Mouse (Mus musculus): Measurements from ENCODE around the gene Atf7.

The Atf7 gene

DNA sequence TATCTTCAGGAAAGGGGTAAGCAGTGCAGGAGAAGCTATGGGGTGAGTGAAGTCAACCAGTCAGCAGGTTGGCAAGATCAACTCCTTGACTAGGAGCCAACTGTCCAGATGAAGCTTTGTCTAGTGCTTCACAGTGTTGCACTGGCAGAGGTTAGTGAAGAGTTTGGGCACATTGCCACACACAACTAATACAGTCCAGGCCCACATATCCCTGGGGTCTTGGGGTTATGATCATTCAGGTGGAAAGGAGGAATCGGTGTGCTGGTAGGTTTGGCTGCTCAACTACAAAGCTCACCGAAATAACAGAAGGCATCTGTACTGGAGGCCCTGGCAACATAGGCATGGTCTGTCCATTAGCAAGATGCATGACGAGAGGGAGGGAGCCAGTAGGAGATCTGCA, 77.8 kb downstream of the Atf7 start:
- peak; percentile 42 to 48 for DNase-seq (ENCODE audit: low spot score in 2 of 2)

DNA sequence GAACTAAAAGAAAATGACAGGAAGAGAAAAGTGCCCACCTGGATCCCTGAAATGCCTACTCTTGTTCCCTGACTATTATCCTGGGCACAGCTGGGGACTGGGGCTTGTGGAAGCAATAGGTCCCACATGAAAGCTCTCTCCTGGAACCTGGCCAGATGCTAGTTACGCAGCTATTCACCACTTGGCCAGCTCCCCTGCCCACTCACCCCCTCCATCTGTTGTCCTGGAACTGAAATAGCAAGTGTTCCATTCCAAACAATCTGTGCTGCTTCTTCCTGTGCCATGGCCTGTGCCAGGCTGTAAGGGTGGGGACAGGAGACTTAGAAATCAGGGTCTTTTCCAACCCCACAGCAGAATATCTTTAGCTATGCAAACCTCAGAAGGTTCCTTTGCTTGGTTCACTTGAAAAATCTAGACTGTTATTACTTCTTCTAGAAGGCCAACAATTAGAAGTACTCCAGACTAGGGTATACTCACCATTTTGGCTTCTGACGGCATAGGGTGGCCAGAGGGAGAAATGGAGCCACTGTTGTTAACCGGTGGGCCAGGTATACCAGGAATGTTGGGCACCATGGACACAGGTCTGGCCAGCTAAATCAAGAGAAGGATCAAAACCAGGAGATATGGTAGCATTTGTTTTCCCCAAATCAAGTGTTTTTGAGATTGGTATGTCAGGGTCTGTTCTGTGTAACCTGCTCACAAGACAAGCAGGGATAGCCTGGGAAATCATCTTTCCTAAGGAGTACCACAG, 78.4 kb downstream of the Atf7 start:
- DNase-seq (ENCODE audit: low spot score in 2 of 2), result peak; percentile 62 to 80

DNA sequence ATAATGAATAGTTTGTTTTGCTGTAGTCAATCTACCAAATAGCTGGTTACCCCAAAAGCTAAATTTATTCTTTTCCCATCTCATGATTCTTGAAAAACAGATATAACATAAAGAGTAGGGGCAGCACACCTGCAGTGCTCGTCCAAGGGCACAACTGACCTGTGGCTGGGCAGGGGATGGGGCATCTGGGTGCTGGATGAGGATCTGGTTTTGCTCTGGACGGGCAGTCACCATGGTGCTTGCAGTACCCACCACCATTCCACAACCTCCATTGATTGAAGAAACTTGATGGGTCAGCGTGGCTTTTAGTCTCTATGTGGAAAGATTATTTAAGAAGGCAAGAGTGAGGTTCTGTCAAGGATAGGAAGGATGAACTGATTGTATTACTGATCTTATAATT, 79.0 kb downstream of the Atf7 start:
- no peak for DNase-seq (ENCODE audit: low spot score in 2 of 2)

DNA sequence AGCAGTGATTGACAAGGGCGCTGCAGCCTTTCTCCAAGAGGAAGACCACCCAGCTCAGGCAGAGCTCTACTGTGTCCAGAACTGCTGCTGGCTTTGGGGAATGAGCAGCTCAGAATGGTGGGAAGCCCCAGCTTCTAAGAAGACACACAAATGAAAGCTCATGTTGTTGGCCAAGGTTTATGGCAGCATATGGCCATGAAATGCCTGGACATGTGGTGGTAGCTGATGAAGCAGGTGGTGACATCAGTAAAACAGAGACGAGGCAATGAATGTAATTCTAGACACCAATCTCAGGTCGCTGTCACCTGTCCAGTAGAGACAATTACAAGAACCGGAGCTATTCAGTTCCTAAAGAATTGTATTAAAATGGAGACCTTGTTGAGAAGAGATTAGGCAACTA, 80.5 kb downstream of the Atf7 start:
- DNase-seq (ENCODE audit: low spot score in 2 of 2), result no peak

DNA sequence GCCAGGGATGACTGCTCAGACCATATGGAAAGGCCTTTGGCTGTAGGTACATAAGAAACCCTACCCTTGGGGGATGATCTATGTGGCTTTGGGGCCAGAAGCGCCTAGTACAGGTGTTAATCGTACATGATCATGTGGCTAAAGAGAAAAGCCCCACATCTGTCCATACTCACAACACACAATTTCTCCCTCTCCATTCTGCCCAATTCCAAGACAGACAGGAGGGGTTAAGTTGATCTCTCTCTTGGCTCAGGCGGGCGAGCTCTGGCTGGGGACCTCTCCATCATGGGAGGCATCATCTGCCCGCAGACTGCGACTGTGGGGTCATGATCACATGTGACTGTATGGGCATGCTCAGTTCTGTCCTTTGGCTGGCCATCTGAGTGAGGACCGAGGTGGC, 91.3 kb downstream of the Atf7 start:
- DNase-seq (ENCODE audit: low spot score in 2 of 2), result no peak

DNA sequence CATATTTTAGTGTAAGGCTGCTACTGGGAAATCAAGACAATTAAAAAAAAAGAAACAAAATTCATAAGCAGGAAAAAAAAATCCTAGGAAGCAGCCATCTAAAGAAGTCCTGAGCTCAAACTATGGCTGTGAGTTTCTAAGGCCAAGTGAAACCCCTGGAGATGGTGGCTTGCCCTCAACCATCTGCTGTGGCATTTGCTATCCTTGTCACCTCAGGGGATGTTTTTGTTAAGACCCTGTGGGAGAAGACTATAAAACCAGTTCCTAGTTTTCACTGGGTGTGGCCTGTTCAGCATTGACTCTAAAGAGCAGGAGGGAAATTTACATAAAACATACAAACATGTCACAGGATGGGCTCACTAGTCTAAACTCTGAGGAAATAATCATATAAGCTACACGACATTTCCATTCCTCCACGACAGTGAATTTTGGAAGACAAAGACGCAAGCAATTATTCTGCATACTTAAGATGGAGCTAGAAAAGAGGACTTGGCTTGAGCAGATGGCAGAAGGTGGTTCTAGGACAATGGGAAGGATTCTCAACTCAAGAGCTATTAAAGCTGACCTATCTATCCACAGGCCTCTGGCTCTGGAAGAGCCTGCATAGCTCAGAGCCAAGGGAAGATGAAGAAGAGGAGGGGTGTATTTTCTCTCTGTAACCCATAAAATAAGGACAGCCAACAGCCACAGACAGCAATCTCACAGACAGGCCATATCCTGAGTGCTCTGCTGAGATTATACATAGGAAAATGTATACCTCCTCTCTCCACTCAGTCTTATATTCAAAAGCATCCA, 93.0 kb downstream of the Atf7 start:
- DNase-seq (ENCODE audit: low spot score in 2 of 2), result no peak

DNA sequence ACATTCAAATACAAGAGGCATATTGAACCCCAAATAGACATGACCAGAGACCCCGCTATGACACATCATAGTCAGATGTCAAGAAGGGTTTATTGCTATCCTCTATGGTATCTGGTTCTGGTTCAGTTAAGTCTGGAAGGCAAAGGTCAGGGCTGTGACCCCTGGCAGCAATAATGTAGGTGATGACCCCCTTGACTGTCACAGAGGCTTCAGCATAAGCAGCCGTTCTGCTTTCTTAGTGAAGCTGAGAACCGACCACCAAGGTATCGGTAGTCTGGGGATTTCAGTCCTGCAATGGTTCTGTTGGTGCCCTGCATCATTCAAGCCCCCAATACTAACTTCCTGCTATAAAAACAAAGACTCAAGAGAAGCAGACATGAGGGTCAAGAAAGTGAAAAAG, 93.7 kb downstream of the Atf7 start:
- no peak for DNase-seq (ENCODE audit: low spot score in 2 of 2)

DNA sequence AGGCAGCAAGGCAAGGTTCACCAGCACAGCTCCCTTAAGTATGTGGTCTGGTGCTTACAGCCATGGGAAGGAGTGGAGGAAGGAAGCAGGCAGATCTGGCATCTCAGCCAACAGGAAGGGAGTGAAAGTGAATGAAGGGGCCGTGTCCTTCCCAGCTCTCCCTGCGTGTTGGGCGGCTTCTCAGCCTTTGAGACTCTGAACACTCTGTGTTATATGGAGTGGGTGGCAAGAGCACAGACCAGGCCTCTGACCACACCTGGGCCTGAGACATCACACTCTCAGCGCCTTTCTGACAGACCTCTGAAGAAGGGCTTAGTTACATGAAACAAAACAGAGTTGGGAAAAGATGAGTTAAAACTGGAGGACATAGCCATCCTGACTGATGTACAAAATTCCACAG, 94.7 kb downstream of the Atf7 start:
- no peak for DNase-seq (ENCODE audit: low spot score in 2 of 2)

DNA sequence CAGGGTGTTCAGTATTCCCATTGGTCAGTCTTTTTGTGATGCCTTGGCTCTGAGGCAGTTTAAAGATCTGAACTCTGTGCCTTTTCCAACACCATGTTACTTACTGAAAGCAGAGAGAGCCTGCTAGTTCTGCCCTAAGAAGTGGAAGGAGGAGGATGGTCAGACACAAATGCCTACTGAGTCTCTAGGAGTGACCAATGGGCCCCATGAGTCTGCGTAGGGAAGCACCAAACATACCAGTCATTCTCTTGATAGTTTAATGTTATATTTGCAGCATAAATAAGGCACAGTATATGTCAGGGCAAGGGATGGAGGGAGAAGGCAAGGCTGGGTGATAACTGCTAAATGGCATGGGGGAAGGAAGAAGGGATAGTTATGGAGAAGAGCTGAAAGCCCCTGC, 96.9 kb downstream of the Atf7 start:
- no peak for DNase-seq (ENCODE audit: low spot score in 2 of 2)

DNA sequence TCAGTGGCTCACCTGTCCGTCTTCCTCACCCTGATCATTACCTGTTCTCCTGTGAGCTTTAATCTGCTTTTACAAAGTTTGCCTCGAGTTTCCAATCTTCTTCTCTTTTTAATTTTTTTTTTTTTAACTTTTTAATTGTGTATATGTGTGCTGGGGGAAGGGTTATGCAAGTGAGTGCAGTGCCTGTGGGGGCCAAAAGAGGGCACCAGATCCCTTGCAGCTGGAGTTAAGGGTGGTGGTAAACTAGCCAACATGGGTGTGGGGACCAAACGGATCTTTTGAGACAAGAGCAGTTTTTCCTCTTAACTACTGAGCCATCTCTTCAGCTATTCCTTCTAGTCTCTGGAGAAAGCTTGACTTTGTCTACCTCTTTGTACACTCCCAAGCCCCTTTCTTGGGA, 97.3 kb downstream of the Atf7 start:
- no peak for DNase-seq (ENCODE audit: low spot score in 2 of 2)

DNA sequence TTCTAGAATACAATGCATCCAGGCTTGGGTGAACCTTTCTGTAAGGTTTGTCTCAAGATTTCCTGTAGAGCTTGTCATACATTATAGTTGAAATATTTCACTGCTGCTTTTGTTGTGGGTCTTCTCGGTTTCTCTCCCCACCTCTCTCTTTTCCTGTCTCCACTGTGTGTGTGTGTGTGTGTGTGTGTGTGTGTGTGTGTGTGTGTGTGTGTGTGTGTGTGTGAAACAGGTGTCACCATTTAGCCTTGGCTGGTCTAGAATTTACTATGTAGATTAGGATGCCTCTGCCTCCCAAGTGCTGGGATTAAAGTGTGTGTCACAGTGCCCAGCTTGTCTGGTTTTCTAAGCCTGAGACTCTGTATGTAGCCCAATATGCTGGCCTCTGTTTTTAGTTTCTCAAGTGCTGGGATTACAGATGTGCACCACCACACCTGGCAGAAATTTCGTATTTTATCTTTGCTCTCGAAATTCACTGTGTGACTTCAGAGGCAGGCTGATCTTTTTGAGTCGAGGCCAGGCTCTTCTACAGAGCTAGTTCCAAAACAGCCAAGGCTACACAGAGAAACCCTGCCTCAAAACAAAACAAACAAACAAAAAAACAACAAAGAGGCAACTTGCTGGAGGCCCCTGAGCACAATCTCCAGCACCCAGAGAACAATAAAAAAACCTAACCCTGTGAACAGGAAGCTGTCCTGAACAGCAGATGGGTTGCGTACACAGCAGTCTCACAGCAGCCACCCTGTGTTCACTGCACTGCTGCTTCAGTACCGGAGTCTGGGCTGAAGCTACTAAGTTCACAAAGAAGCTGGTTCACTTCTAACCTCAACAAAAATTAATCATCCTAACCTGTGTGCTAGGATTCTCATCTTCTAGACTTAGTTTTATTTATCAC, 98.9 kb downstream of the Atf7 start:
- no peak for DNase-seq (ENCODE audit: low spot score in 2 of 2)

DNA sequence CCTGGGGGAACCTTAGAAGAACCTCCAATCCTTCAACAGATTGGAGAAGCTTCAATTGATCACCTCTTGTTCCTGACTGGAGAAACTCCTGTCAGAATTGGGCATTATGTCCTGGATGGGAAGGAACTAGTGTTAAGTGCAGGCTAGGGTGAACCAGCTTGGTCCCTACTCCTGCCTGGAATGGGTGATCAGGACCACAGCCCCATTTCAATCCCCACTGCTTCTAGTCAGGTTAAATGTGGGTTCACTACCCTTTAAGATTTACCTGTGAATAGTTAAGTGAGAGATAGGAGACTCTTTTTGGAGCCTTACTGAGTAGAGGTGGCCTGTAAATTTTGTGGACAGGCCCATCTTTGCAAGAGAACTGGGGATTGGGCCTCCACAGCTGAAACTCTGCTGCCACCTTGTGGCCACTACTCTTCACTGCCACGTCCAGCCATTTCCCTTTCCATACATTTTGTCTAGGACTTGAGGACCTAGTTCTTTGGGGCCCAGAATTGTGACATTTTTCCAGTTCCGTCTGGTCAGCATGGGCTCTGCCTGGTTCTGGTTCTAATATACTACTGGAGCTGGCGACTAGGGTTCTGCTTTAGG, 100.3 kb downstream of the Atf7 start, which contains the start of gene Npff:
Npff (minus strand) TSS at position 51 of the 594 bp plus-strand sequence.
- DNase-seq (ENCODE audit: low spot score in 2 of 2), result peak; percentile 55 to 69

DNA sequence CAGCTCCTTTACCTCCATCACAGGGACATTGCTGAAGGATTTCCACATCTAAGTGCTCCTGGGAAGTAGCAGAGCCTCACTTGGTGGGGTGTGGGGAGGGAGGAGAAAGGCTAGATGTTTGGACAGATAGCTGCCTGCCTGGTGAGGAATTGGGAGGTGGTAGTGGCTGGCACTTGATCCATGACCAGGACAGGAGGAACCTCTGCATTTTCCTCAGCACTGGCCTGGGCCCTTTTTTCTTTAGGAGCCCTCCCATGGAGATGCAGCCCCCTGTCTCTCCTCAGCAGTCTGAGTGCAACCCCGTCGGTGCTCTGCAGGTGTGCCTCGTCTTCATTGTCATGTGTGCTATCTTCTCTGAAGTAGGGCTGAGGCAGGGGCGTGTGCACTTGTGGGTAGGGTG, 103.8 kb downstream of the Atf7 start:
- no peak for DNase-seq (ENCODE audit: low spot score in 2 of 2)

DNA sequence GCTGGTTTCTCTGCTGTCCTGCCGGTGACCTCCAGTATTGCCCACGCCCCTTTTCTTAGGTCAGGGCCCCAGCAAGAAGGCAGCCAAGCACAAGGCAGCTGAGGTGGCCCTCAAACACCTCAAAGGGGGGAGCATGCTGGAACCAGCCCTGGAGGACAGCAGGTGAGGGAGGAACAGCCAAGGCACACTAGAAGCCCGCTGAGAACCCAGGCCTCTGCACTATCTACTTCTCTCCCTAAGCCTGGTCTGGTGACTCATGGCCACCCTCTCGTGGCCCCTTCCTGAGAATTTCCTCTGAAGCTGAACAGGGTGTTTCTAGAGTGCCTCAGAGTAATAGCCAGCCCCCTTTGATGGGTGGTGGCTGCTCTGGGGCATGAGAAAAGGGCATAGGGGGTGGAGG, 104.8 kb downstream of the Atf7 start:
- DNase-seq (ENCODE audit: low spot score in 2 of 2), result no peak

DNA sequence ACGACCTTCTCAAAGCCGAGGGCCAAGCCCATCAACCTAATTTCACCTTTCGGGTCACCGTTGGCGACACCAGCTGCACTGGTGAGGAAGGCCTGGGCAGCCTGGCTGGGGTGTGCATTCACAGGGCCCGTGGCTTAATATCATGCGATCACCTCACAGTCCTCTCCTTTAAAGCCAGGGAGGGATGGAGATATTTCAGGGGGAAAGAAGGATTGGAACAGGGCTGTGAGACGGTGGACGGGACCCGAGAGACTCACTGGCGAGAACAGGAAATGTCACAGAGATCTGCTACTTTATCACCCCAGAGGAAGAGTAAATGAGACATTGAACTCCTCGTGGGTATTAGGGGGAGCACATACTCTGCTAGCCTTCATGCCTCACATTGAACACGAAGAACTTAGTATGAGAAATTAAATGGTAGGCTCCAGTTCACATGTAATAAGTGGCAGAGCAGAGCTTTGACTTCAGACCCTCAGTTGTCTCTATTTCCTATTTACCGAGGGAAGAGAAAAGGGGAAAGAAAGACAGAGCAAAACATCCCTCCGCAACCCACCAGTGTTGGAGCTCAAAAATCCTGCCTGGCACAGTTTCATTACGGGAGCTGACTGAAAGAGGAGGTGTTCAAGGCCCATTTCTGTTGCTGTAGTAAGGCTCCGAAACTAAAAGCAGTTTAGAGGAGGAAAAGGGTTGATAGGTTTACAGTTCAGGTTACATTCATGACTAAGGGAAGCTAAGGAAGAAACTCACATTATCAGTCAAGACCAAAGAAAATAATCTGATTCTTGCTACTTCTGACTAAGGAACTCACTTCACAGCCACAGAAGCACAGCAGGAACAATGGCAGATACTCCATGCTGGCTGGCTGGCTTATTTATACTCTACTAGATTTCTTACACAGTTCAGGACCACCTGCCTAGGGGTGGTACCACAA, 105.8 kb downstream of the Atf7 start:
- DNase-seq (ENCODE audit: low spot score in 2 of 2), result no peak

DNA sequence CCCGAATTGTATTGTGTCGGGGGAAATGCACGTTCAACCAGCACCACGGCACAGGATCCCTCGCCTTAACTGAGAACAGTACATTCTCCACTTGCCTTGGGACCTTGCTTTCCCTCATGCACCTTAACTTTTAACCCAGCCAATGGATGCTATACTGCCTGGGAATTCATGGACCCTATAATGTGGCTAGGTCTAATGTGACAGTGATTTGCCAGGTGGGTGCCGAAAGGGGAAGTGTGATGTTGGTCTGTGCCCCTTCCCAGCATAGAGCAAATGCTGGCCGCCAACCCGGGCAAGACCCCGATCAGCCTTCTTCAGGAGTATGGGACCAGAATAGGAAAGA, 106.4 kb downstream of the Atf7 start:
- DNase-seq (ENCODE audit: low spot score in 2 of 2), result no peak

DNA sequence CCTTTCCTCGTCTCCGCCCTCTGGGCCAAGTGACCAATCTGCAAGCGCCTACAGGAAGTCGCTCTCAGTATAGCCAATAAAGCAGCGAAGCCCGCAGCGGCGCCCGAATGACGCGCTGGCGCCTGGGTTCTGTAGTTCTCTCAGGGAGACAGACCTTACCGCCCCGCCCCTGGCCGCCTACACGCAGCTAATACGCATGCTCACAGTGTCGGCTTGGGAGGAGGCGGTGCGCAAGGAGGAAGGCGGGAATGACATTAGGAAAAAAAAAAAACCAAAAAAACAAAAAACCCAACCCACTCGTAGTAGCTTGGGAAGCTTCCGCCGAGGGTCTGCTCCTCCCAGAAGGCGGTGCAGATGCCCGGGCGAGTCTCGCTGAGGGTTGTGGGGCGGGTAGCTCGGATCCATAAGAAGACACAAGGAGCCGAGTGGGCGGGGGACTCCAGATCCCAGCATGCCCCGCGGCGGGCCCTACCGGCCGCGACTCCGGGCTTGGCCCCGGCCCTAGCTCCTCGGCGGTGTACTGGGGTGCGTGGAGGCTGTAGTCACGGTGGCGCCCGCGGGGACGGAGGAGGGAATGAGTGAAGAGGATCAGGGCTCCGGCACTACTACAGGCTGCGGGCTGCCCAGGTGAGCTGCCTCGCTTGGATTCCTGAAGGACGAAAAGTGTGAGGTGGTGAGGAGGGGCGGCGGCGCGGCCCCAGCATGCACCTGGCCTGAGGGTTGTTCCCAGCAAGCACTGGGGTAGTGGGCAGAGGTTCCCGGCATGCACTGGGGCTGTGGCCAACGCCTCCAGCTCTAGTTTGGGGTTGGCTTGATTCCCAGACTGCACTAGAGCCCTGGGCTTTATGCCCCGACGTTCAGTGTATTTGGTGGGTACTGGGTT, 107.0 kb downstream of the Atf7 start, which contains the start of gene Tarbp2:
Tarbp2 (plus strand) TSS at position 217 of the 883 bp plus-strand sequence.
- peak; percentile 100 for DNase-seq (ENCODE audit: low spot score in 2 of 2)

DNA sequence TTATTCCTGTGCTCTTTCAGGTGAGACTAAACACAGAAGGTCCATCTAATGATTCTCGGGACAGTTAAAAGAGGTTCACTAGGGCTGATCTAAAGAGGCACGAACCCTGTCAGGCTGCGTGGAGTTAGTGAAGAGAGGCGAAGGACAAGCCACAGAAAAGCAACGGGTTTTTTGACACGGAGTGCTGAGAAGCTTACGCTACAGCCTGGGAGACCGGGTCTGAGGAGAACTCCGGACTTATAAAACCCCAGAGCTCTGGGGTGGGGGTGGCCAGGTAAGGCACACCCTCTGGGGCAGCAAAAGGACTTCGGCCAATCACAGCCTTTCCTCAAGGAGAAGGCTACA, 107.7 kb downstream of the Atf7 start:
- DNase-seq (ENCODE audit: low spot score in 2 of 2), result no peak

DNA sequence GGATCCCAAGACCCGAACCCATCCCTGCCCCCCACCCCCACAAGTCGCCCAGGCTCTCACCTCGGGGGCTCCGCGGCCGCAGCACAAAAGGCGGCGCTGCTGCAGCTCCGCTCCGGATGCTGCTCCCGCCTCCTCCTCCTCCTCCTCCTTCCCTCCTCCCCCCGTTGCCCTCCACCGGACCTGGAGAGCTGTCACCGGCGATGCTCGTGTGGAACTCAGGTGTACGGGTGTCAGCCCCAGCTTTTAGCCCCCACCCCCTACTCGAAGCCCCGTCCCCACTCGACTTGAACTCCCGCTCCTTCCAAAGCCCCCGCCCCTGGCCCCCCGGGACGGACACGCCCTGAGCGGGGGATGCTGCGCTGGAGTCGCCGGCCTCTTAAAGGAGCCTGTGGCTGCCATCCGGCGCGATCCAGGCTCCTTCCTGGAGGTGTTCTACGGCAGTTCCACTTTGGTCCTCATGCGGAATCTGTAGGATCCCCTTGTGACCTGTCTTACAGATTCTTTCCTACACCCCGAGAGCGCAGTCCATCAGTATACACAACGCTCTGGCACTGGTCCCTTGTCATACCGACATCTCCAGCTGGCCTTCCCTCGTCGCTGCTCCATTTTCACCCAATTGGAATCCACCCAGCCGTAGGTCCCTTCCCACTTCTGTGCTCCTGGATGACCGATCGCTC, 108.4 kb downstream of the Atf7 start, which contains the start of gene Map3k12:
Map3k12 (minus strand) TSS at position 337 of the 677 bp plus-strand sequence.
- DNase-seq (ENCODE audit: low spot score in 2 of 2), result peak; percentile 75 to 77

Measured in heart, adult 9 months (tissue).